Mouse (Mus musculus): ENCODE measurements around the gene Fbp1. TPM values are rescaled to one million over a fixed set of nuclear protein-coding genes. Genes with fewer than 3 reads are reported as not detected.
"Not testable (repeated sequence)": the region's sequence is repeated elsewhere in the genome, so short reads cannot be mapped to it uniquely, and the experiment has no call there.

Fbp1 gene
- total RNA-seq, 2 experiments from 2014 or later: 9.1 to 19.3 TPM

- ATAC-seq (replicated peaks; ENCODE audit: poor library complexity, severe bottlenecking): no peak; the same call in 1 of the 2 replicates
Observed at GRCm38 (mm10) chr13:62855396-62856304, 32.4 kb downstream of the Fbp1 start.

- peak; percentile 57 for ATAC-seq (replicated peaks; ENCODE audit: poor library complexity, severe bottlenecking)
Observed at GRCm38 (mm10) chr13:62854666-62855065, 33.4 kb downstream of the Fbp1 start.

GRCm38 (mm10) chr13:62833341-62833740 lies 54.7 kb downstream of the Fbp1 start:
- ATAC-seq (replicated peaks; ENCODE audit: poor library complexity, severe bottlenecking): no peak

- ATAC-seq (replicated peaks; ENCODE audit: poor library complexity, severe bottlenecking): no peak
Observed at GRCm38 (mm10) chr13:62832239-62832638, 55.8 kb downstream of the Fbp1 start.

GRCm38 (mm10) chr13:62815705-62816104 lies 72.4 kb downstream of the Fbp1 start:
- ATAC-seq (replicated peaks; ENCODE audit: poor library complexity, severe bottlenecking): not testable (repeated sequence)

Other genes with a start within 250 kb of the Fbp1 start
- gene Platr25, start 127.6 kb downstream of the Fbp1 start, total RNA-seq (2014; fragmentation: Nextera tagmentation): 18.5 and 39.4 TPM in 2 replicates
- 36.8 and 53.8 TPM in 2 replicates for gene Platr25, start 127.6 kb downstream of the Fbp1 start, total RNA-seq (2017)
- 8.2 and 10.7 TPM in 2 replicates for gene Gm5141, start 102.5 kb downstream of the Fbp1 start, total RNA-seq (2014; fragmentation: Nextera tagmentation)
- 4.1 and 5.7 TPM in 2 replicates for gene Gm5141, start 102.5 kb downstream of the Fbp1 start, total RNA-seq (2017)
- gene Fbp2, start 29.9 kb downstream of the Fbp1 start, total RNA-seq (2014; fragmentation: Nextera tagmentation): not detected in 2 replicates
- gene Fbp2, start 29.9 kb downstream of the Fbp1 start, total RNA-seq (2017): not detected in 2 replicates
- gene 2010111I01Rik, start 76.6 kb upstream of the Fbp1 start, total RNA-seq (2014; fragmentation: Nextera tagmentation): 86.8 and 97.6 TPM in 2 replicates
- gene 2010111I01Rik, start 76.6 kb upstream of the Fbp1 start, total RNA-seq (2017): 61.9 and 91.1 TPM in 2 replicates

Measured in granulocyte monocyte progenitor cell, adult 5-6 weeks (primary cell).